Mouse (Mus musculus) neural tube, embryonic 14.5 days (tissue): Measurements from ENCODE around the gene Fam222b. TPM values are rescaled to one million over a fixed set of nuclear protein-coding genes. Genes with fewer than 3 reads are reported as not detected.

Experiments used
- ATAC-seq: fragments of 200-750 bp; cut with Nextera tagmentation; 2 replicates; pipeline ENCODE4 v1.8.0; 2017; ENCODE audit warnings: low read depth, mild to moderate bottlenecking, moderate TSS enrichment, moderate library complexity
- H3K27ac ChIP-seq: fragments of 300-500 bp; sonication (generic); 2 replicates; pipeline ENCODE4 v1.5.1; 2014; ENCODE audit warnings: low read depth, mild to moderate bottlenecking, control low read depth, low read length, moderate library complexity, mixed read lengths
- H3K27me3 ChIP-seq: fragments of 300-500 bp; sonication (generic); 2 replicates; pipeline ENCODE4 v1.6.1; 2014; ENCODE audit warnings: low read length; ENCODE audit not compliant: control insufficient read depth, insufficient read depth
- H3K36me3 ChIP-seq: fragments of 300-500 bp; sonication (generic); 2 replicates; pipeline ENCODE4 v1.6.1; 2014; ENCODE audit warnings: low read length, mixed read lengths; ENCODE audit not compliant: control insufficient read depth, insufficient read depth
- H3K4me1 ChIP-seq: fragments of 300-500 bp; sonication (generic); 2 replicates; pipeline ENCODE4 v1.6.1; 2014; ENCODE audit warnings: low read length; ENCODE audit not compliant: control insufficient read depth, insufficient read depth
- H3K4me2 ChIP-seq: fragments of 300-500 bp; sonication (generic); 2 replicates; pipeline ENCODE4 v1.6.1; 2014; ENCODE audit warnings: mild to moderate bottlenecking, low read depth, low read length, control low read depth
- H3K4me3 ChIP-seq: fragments of 300-500 bp; sonication (generic); 2 replicates; pipeline ENCODE4 v1.5.1; 2014; ENCODE audit warnings: low read depth, low read length, control low read depth, mixed read lengths
- H3K9ac ChIP-seq: fragments of 300-500 bp; sonication (generic); replicated peaks from 2 replicates; pipeline ENCODE4 v1.6.1; 2014; ENCODE audit warnings: low read depth, mild to moderate bottlenecking, control low read depth, low read length, mixed read lengths
- H3K9me3 ChIP-seq: fragments of 300-500 bp; sonication (generic); 2 replicates; pipeline ENCODE4 v1.6.1; 2016; ENCODE audit warnings: low read length; ENCODE audit not compliant: control insufficient read depth
- WGBS: fragments of 180-500 bp; shearing (Covaris S2); extraction: QIAGEN DNeasy Blood & Tissue Kit; methylation state at CpG from one replicate; pipeline ENCODE4 v1.1.7; 2014; 5-methylcytosine and 5-hydroxymethylcytosine counted together
- polyA plus RNA-seq: library from polyadenylated mRNA; unstranded; fragments of >200 nt; fragmentation: Nextera tagmentation; extraction: Ambion mirVana; gene quantifications from 2 replicates; pipeline ENCODE4 v1.2.1, GENCODE M21; 2014

The Fam222b gene
- polyA plus RNA-seq, 1 experiment from 2014 or later, result 29.3 TPM

DNA sequence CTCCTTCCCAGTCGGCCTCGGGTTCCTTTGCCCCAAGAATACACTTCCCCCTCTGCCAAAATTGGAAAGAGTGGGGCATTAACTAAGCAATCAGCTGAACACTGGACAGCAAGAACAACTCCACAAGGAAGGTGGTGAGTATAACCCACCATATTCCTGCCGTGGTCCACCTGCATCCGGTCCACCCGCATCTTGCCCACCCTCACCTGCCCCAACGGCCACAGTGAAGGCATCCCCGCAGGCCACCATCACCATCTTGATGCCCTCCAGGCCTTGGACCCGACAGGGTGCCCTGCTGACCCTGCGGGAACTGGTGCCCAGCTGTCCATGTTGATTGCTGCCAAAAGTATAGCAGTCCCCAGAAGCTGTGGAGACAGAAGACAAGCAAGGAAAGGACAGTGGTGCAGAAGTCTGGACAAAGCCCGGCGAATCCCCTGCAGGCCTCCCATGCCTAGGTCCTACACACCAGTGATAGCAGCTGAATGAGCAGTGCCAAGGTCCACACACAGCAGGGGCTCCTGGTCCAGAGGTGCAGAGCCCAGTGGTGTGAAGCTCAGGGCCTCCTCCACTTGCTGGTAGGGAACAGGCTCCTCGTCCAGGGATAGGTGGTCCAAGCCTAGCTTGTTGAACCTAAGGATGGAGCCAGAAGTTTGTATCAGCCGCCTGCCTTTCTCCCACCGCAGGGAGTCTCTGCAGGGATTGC is 72.9 kb downstream of the Fam222b start:
- Histone ChIP-seq H3K4me3 (no peak overlapping the region), H3K27me3 (no peaks in the 10 kb centered on the region), H3K27ac (no peak overlapping the region), H3K9me3 (no peaks in the 10 kb centered on the region), H3K9ac (no peak overlapping the region), H3K4me1 (peaks cover 19% of the 10 kb centered on the region), H3K4me2 (no peak overlapping the region), H3K36me3 (no peaks in the 10 kb centered on the region)
- 92% methylated on average over 14 of the region's 14 CpGs for WGBS
- no peak for ATAC-seq

DNA sequence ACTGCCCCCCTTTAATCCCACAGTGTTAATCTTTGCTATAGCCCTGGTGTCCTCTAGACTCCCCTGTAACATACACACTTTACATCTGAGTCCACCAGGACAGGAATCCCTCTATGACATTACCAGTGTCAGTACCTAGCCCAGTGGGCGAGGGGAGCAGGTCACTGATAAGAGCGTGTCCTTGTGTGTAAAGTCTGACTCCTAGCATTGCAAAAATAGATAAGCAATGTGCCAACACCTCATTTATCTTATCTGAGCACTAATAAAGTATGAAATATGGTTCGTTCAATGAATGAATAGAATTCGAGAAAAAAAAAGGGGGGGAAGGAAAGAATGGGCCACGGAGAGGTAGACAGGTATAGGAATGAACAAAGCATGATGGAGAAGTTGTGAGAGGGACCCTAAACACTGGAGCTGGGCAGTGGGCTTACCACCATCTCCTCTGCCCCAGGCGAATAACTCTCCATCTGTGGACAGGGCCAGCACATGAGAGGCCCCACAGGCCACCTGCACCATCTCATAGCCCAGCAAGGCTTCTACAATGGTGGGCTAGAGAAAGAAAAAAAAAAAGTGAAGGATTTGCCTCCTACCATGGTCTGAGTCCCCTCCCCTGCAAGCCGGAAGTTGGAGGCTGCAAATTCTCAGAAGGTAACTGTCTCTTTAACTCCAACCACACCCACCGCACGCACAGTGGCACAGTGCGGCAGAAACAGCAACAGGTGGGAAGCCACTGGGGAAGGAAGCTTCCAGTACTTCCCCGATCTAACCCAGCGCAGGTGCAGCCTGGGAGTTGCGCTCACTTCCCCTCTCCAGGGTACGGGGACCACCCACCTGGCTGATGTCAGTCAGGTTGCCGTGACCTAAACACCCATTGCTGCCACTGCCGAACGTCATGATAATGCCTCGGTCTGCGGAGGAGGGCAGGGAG is 74.3 kb downstream of the Fam222b start:
- H3K9ac ChIP-seq, result no peak overlapping the region
- no peak for ATAC-seq
- WGBS, result 67% methylated on average over 19 of the region's 19 CpGs
- no peak overlapping the region for H3K4me2 ChIP-seq
- H3K27ac ChIP-seq, result no peak overlapping the region
- H3K4me1 ChIP-seq, result peaks cover 6% of the 10 kb centered on the region
- no peaks in the 10 kb centered on the region for H3K27me3 ChIP-seq
- no peaks in the 10 kb centered on the region for H3K9me3 ChIP-seq
- no peak overlapping the region for H3K4me3 ChIP-seq
- no peaks in the 10 kb centered on the region for H3K36me3 ChIP-seq

- H3K4me3 ChIP-seq, result no peak overlapping the region
- H3K9me3 ChIP-seq, result no peaks in the 10 kb centered on the region
- peaks cover 6% of the 10 kb centered on the region for H3K4me1 ChIP-seq
- no peak overlapping the region for H3K9ac ChIP-seq
- no peak for ATAC-seq
- WGBS, result 94% methylated on average over 15 of the region's 15 CpGs
- no peak overlapping the region for H3K4me2 ChIP-seq
- no peaks in the 10 kb centered on the region for H3K27me3 ChIP-seq
- H3K36me3 ChIP-seq, result no peaks in the 10 kb centered on the region
- no peak overlapping the region for H3K27ac ChIP-seq
Measured at GRCm38 (mm10) chr11:78170306-78170705, 75.8 kb downstream of the Fam222b start.

DNA sequence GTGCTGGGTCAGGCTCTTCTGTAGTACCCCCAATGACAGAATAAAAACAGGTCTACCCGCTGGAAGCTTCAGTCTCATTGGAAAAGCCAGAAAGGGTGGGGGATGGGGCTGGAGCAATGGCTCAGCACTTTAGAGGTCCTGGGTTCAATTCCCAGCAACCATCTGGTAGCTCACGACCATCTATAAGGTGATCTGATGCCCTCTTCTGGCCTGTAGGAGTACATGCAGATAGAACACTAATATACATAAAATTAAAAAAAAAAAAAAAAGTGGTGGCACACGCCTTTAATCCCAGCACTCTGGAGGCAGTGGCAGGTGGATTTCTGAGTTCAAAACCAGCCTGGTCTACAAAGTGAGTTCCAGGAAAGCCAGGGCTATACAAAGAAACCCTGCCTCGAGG is 76.9 kb downstream of the Fam222b start:
- Histone ChIP-seq H3K4me1 (0 out of 2 replicates have a peak, but pooled peaks cover 3% of the 10 kb centered on the region), H3K27ac (no peak overlapping the region), H3K4me3 (no peak overlapping the region), H3K27me3 (no peaks in the 10 kb centered on the region), H3K36me3 (no peaks in the 10 kb centered on the region), H3K4me2 (no peak overlapping the region), H3K9me3 (no peaks in the 10 kb centered on the region), H3K9ac (no peak overlapping the region)
- ATAC-seq, result no peak
- WGBS, result 78% methylated on average over 4 of the region's 4 CpGs

DNA sequence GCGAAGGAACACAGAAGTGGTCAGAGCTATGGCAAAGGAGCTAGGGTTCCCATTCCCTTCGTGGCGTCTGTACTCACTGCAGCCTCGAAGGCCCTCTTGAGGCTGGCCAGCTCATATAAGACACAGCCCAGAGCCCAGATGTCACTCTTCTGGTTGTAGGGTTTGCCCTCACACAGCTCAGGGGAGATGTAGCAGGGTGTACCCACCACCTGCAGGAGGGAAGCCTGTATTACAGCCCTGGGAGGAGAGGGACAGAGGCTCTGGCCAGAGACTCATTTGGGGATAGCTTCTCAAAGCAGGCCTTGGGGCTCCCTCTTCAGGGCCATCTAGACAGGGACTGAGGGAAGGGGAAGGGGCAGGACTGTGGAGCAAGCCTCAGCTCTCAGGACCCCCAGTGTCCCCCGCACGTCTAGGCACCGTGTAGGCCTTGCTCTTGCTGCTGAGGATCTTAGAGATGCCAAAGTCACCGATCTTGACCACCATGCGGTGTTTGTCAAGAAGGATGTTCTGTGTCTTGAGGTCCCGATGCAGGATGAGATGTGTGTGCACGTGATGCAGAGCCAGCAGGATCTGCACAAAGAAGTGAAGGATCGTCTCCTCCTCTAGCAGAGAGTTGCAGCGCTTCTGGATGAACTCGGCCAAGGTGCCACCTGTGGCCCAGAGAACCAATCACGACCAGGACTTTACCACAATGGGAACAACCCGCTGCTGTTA is 77.7 kb downstream of the Fam222b start:
- H3K4me2 ChIP-seq, result no peak overlapping the region
- H3K9ac ChIP-seq, result no peak overlapping the region
- H3K4me1 ChIP-seq, result peaks cover 5% of the 10 kb centered on the region; the same call in 1 of the 2 replicates
- H3K9me3 ChIP-seq, result no peaks in the 10 kb centered on the region
- ATAC-seq, result no peak
- H3K27ac ChIP-seq, result no peak overlapping the region
- H3K36me3 ChIP-seq, result no peaks in the 10 kb centered on the region
- no peaks in the 10 kb centered on the region for H3K27me3 ChIP-seq
- H3K4me3 ChIP-seq, result no peak overlapping the region
- WGBS, result 79% methylated on average over 16 of the region's 16 CpGs

DNA sequence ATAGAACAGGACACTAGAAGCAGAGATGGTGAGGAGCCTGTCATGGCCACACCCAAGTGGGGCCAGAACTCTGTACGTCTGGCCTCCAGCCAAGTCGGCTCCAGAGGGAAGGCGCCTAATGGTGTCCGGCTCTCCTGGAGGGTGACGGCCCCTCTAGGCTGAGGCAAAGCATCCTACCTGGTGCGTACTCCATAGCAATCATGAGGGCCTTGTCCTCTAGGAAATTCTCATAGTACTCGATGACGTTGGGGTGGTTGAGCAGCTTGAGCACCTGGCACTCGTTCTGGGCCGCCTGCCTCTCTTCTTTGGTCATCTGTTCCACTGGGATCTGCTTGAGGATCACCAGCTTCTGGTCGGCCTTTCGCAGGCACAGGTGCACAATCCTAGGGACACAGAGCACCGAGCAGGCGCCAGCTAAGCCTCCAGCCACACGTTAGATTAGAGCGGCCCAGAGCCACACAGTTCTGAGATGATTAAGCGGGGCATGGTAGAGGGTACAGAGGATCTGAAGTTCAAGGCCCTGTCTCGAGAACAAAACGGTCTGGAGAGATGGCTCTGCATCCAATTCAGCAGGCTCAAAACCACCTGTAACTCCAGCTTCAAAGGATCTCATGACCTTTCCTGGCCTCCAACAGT is 78.4 kb downstream of the Fam222b start:
- H3K4me3 ChIP-seq, result no peak overlapping the region
- H3K9ac ChIP-seq, result no peak overlapping the region
- 87% methylated on average over 19 of the region's 19 CpGs for WGBS
- H3K27me3 ChIP-seq, result no peaks in the 10 kb centered on the region
- H3K9me3 ChIP-seq, result no peaks in the 10 kb centered on the region
- ATAC-seq, result no peak
- no peak overlapping the region for H3K4me2 ChIP-seq
- H3K36me3 ChIP-seq, result no peaks in the 10 kb centered on the region
- no peak overlapping the region for H3K27ac ChIP-seq
- H3K4me1 ChIP-seq, result peaks cover 10% of the 10 kb centered on the region; the same call in 1 of the 2 replicates

DNA sequence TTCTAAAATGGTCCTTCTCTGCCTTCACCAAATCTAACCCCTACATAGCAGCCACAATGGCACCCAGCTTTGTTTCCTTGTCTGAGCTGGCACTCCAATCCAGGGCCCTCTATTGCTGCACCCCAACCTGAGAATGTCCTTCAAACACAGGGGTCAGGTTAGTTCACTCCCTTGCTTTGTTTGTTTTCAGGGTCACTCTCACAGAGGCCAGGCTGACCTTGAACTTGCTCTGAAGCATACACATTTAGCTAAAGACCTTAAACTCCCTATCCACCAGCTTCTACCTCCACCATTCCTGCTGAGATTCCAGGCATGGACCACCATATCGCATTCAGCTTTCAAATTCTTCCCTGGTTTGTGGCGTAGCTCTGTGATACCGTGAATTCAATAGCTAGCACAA is 80.0 kb downstream of the Fam222b start:
- Histone ChIP-seq H3K27me3 (no peaks in the 10 kb centered on the region), H3K9ac (no peak overlapping the region), H3K36me3 (peaks cover 4% of the 10 kb centered on the region; the same call in 1 of the 2 replicates), H3K27ac (no peak overlapping the region), H3K9me3 (no peaks in the 10 kb centered on the region), H3K4me1 (peaks cover 18% of the 10 kb centered on the region), H3K4me3 (no peak overlapping the region), H3K4me2 (no peak overlapping the region)
- no peak for ATAC-seq
- WGBS, result 97% methylated on average over 3 of the region's 3 CpGs

DNA sequence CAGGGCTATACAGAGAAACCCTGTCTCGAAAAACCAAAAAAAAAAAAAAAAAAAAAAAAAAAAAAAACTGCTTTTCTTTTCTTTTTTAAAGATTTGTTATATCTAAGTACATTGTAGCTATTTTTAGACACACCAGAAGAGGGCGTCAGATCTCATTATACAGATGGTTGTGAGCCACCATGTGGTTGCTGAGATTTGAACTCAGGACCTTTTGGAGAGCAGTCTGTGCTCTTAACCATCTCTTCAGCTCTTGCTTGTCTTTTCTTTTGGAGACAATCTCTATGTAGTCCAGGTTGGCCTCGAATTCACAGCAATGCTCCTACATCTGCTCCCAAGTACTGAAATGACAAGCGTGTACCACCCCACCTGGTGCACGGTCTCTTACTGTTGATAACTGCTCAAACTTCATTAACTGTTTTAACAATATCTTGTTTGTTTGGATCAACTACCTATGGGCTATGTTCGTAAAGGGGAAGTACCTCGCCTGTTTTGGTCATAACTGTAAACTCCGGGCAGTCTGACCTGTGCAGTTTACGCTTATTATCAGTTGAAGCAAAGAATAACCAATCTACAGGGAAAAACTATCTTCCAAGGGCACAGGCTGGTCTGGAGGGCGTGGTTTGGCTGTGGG is 81.4 kb downstream of the Fam222b start:
- Histone ChIP-seq H3K4me2 (peak overlapping the region; percentile 53), H3K27ac (0 out of 2 replicates have a peak overlapping the region, but pooled peaks have one; percentile 48), H3K36me3 (peaks cover 17% of the 10 kb centered on the region), H3K9me3 (no peaks in the 10 kb centered on the region), H3K27me3 (no peaks in the 10 kb centered on the region), H3K4me3 (peak overlapping the region; percentile 53), H3K4me1 (peaks cover 19% of the 10 kb centered on the region), H3K9ac (peak overlapping the region; percentile 44; the same call in 1 of the 2 replicates)
- 9% methylated on average over 9 of the region's 10 CpGs for WGBS
- no peak for ATAC-seq
